Comparison of ENCODE assay signal across 11 mouse cellular contexts in genomic region chr2:27680595-27680994, GRCm38 (mm10). TPM values are rescaled to one million over a fixed set of nuclear protein-coding genes. Genes with fewer than 3 reads are reported as not detected.
DNase-seq lines count a peak whose midpoint lies in the region; ATAC-seq lines count a peak whose summit lies in the region.
"Had no signal": no experiment of that assay in that cellular context is flagged by ENCODE, and none has a peak within 500 bp of the region (broad histone marks: within the 10 kb centered on the region; RNA-seq: fewer than 3 reads in every experiment).

No protein-coding gene starts in this region.

- no peak for ATAC-seq in heart, embryonic 11.5 days (replicated peaks; ENCODE audit: insufficient number of reproducible peaks, low FRiP score, low TSS enrichment)
- ATAC-seq in neural tube, embryonic 13.5 days (ENCODE audit: low read depth): no peak
- no peak for ATAC-seq in neural tube, embryonic 15.5 days (ENCODE audit: low FRiP score)
- ATAC-seq in limb, embryonic 12.5 days (ENCODE audit: insufficient number of reproducible peaks, insufficient read depth, low FRiP score, low TSS enrichment, low read depth): no peak
- ATAC-seq: CD4-positive, CD25-positive, alpha-beta regulatory T cell, adult 4 months had no signal

- H3K4me1 ChIP-seq in heart, embryonic 11.5 days (ENCODE audit: control insufficient read depth, insufficient read depth, low read length): peaks cover 66% of the 10 kb centered on the region
- peaks cover 88% of the 10 kb centered on the region for H3K4me1 ChIP-seq in neural tube, embryonic 13.5 days (replicated peaks)
- peaks cover 83% of the 10 kb centered on the region for H3K4me1 ChIP-seq in neural tube, embryonic 15.5 days
- peaks cover 85% of the 10 kb centered on the region for H3K4me1 ChIP-seq in limb, embryonic 12.5 days (replicated peaks)

- H3K36me3 ChIP-seq in heart, embryonic 11.5 days (ENCODE audit: control insufficient read depth, insufficient read depth, low read length): no peaks in the 10 kb centered on the region
- no peaks in the 10 kb centered on the region for H3K36me3 ChIP-seq in neural tube, embryonic 13.5 days
- H3K36me3 ChIP-seq in neural tube, embryonic 15.5 days: no peaks in the 10 kb centered on the region
- no peaks in the 10 kb centered on the region for H3K36me3 ChIP-seq in limb, embryonic 12.5 days

- H3K9me3 ChIP-seq in heart, embryonic 11.5 days (replicated peaks; ENCODE audit: control insufficient read depth, low read length): no peaks in the 10 kb centered on the region
- no peaks in the 10 kb centered on the region for H3K9me3 ChIP-seq in neural tube, embryonic 13.5 days
- H3K9me3 ChIP-seq in neural tube, embryonic 15.5 days (replicated peaks): no peaks in the 10 kb centered on the region
- no peaks in the 10 kb centered on the region for H3K9me3 ChIP-seq in limb, embryonic 12.5 days

- H3K27me3 ChIP-seq in heart, embryonic 11.5 days (ENCODE audit: control insufficient read depth, insufficient read depth, low read length): no peaks in the 10 kb centered on the region
- H3K27me3 ChIP-seq in neural tube, embryonic 13.5 days: peaks cover 4% of the 10 kb centered on the region; the same call in 1 of the 2 replicates
- H3K27me3 ChIP-seq in neural tube, embryonic 15.5 days (replicated peaks): no peaks in the 10 kb centered on the region
- no peaks in the 10 kb centered on the region for H3K27me3 ChIP-seq in limb, embryonic 12.5 days

- no peak overlapping the region for H3K4me3 ChIP-seq in heart, embryonic 11.5 days (ENCODE audit: low read depth, low read length)
- no peak overlapping the region for H3K4me3 ChIP-seq in neural tube, embryonic 13.5 days
- no peak overlapping the region for H3K4me3 ChIP-seq in neural tube, embryonic 15.5 days (replicated peaks)
- no peak overlapping the region for H3K4me3 ChIP-seq in limb, embryonic 12.5 days (replicated peaks)

- intact Hi-C loops in heart, postnatal 14 days (cut with DNase I): no loop called here

- 62% methylated on average over 4 of the region's 4 CpGs for WGBS in heart, embryonic 11.5 days (ENCODE audit: insufficient replicate concordance)
- WGBS in neural tube, embryonic 13.5 days: 82% methylated on average over 4 of the region's 4 CpGs
- WGBS in neural tube, embryonic 15.5 days: 91% methylated on average over 4 of the region's 4 CpGs
- 80% methylated on average over 4 of the region's 4 CpGs for WGBS in limb, embryonic 12.5 days

- DNase-seq in heart, postnatal 14 days: no peak
- DNase-seq in testis, postnatal 14 days (ENCODE audit: low spot score): no peak
- DNase-seq in thymus, postnatal 10 days (ENCODE audit: low spot score in 2 of 2): no peak
- no peak for DNase-seq in embryo, embryonic 9.5 days (ENCODE audit: extremely low spot score)
- DNase-seq: retina, postnatal 1 day; thymus, adult 18-20 months had no signal

- peak overlapping the region; percentile 95; the same call in 1 of the 2 replicates for H3K27ac ChIP-seq in heart, embryonic 11.5 days (ENCODE audit: low read depth, low read length)
- H3K27ac ChIP-seq in neural tube, embryonic 13.5 days (replicated peaks): no peak overlapping the region
- H3K27ac ChIP-seq in neural tube, embryonic 15.5 days (replicated peaks): no peak overlapping the region
- peak overlapping the region; percentile 62; the same call in 1 of the 2 replicates for H3K27ac ChIP-seq in limb, embryonic 12.5 days

- H3K9ac ChIP-seq in heart, embryonic 11.5 days (ENCODE audit: low read depth, low read length): peak overlapping the region; percentile 70
- H3K9ac ChIP-seq in neural tube, embryonic 13.5 days: peak overlapping the region; percentile 52; the same call in 1 of the 2 replicates
- H3K9ac ChIP-seq in neural tube, embryonic 15.5 days (replicated peaks): no peak overlapping the region
- peak overlapping the region; percentile 98; the same call in 1 of the 2 replicates for H3K9ac ChIP-seq in limb, embryonic 12.5 days (replicated peaks)

- peak overlapping the region; percentile 98 for H3K4me2 ChIP-seq in heart, embryonic 11.5 days
- H3K4me2 ChIP-seq in neural tube, embryonic 13.5 days: peak overlapping the region; percentile 82
- no peak overlapping the region for H3K4me2 ChIP-seq in neural tube, embryonic 15.5 days
- H3K4me2 ChIP-seq in limb, embryonic 12.5 days: peak overlapping the region; percentile 89

RNA-seq across cellular contexts. Expression of gene Rxra, which starts 4.4 kb away (rescaled TPM):
- polyA plus RNA-seq in heart, embryonic 11.5 days (2014; fragmentation: Nextera tagmentation; extraction: Ambion mirVana): 4.2 and 5.2 TPM in 2 replicates
- 10 to 100 TPM; 38.8 to 42.2 TPM for total RNA-seq in heart, postnatal 14 days (2021)
- 3.2 and 4.7 TPM in 2 replicates for polyA plus RNA-seq in neural tube, embryonic 13.5 days (2015; fragmentation: Nextera tagmentation; extraction: Ambion mirVana)
- polyA plus RNA-seq in neural tube, embryonic 15.5 days (2015; fragmentation: Nextera tagmentation; extraction: Ambion mirVana): 3.6 and 5.1 TPM in 2 replicates
- polyA plus RNA-seq in limb, embryonic 12.5 days (2016; fragmentation: Nextera tagmentation; extraction: Ambion mirVana): 15.3 and 15.7 TPM in 2 replicates

Comparison
In these comparisons a context has a peak if more than half of its experiments do, and no peak if none do; other contexts are left out.
1. H3K27ac ChIP-seq: peak in heart, embryonic 11.5 days (single experiment) and limb, embryonic 12.5 days (single experiment); none in neural tube, embryonic 13.5 days (single experiment) and neural tube, embryonic 15.5 days (single experiment).